Comparison of ENCODE assay signal across 37 mouse cellular contexts in the genomic region with DNA sequence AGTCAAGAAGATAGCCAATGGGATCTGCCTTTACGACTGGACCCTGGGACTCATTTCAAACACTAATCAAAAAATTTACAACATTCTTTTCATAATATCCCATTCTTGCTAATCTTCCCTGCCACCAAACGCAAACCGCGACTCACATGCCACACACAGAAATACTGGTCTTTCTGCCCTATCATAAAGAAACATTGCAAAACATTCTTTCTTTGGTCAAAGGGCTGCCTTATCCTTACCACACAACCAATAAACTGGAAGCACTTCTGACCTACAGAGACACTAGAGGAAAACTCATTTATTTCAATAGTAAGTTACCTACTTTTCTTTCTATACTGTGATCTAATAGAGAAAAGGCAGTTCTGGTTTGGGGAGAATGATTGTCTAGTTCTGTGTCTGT. TPM values are rescaled to one million over a fixed set of nuclear protein-coding genes. Genes with fewer than 3 reads are reported as not detected.
"Had no signal": no experiment of that assay in that cellular context is flagged by ENCODE, and none has a peak within 500 bp of the region (broad histone marks: within the 10 kb centered on the region; RNA-seq: fewer than 3 reads in every experiment).

No protein-coding gene starts in this region.

- H3K9me3 ChIP-seq: limb, embryonic 10.5 days; limb, embryonic 12.5 days; limb, embryonic 13.5 days; limb, embryonic 15.5 days; liver, embryonic 12.5 days; liver, embryonic 13.5 days; liver, embryonic 15.5 days; lung, embryonic 15.5 days; megakaryocyte, embryonic 14.5 days; midbrain, embryonic 10.5 days; midbrain, embryonic 12.5 days; midbrain, embryonic 13.5 days; midbrain, embryonic 15.5 days had no signal

- H3K4me3 ChIP-seq: limb, embryonic 10.5 days; limb, embryonic 12.5 days; limb, embryonic 13.5 days; limb, embryonic 15.5 days; liver, embryonic 12.5 days; liver, embryonic 13.5 days; liver, embryonic 15.5 days; lung, embryonic 15.5 days; megakaryocyte, embryonic 14.5 days; midbrain, embryonic 10.5 days; midbrain, embryonic 12.5 days; midbrain, embryonic 13.5 days; midbrain, embryonic 15.5 days; myocyte had no signal

- H3K4me2 ChIP-seq: limb, embryonic 12.5 days; limb, embryonic 13.5 days; limb, embryonic 15.5 days; liver, embryonic 11.5 days; liver, embryonic 12.5 days; liver, embryonic 13.5 days; liver, embryonic 15.5 days; lung, embryonic 14.5 days; lung, embryonic 15.5 days; midbrain, embryonic 11.5 days; midbrain, embryonic 12.5 days; midbrain, embryonic 13.5 days; midbrain, embryonic 15.5 days had no signal

- H3K4me1 ChIP-seq: limb, embryonic 10.5 days; limb, embryonic 12.5 days; limb, embryonic 13.5 days; limb, embryonic 15.5 days; liver, embryonic 12.5 days; liver, embryonic 13.5 days; liver, embryonic 15.5 days; lung, embryonic 15.5 days; megakaryocyte, embryonic 14.5 days; midbrain, embryonic 10.5 days; midbrain, embryonic 12.5 days; midbrain, embryonic 13.5 days; midbrain, embryonic 15.5 days had no signal

- H3K36me3 ChIP-seq: limb, embryonic 10.5 days; limb, embryonic 12.5 days; limb, embryonic 13.5 days; limb, embryonic 15.5 days; liver, embryonic 12.5 days; liver, embryonic 13.5 days; liver, embryonic 15.5 days; lung, embryonic 15.5 days; midbrain, embryonic 10.5 days; midbrain, embryonic 12.5 days; midbrain, embryonic 13.5 days; midbrain, embryonic 15.5 days had no signal

- H3K27me3 ChIP-seq: limb, embryonic 12.5 days; limb, embryonic 13.5 days; limb, embryonic 15.5 days; liver, embryonic 12.5 days; liver, embryonic 13.5 days; liver, embryonic 15.5 days; lung, embryonic 15.5 days; megakaryocyte, embryonic 14.5 days; midbrain, embryonic 12.5 days; midbrain, embryonic 13.5 days; midbrain, embryonic 15.5 days had no signal

- DNase-seq: left cerebral cortex, postnatal 4 days; liver; liver, embryonic 13.5 days; liver, postnatal 0 days; lung, adult 18-20 months; lung, adult 2 months; lung, embryonic 14.5 days; lung, postnatal 10 days; lung, postnatal 14 days; lung, postnatal 36 days; lung, postnatal 4 days; midbrain, embryonic 14.5 days had no signal

- H3K9ac ChIP-seq: limb, embryonic 12.5 days; limb, embryonic 13.5 days; limb, embryonic 15.5 days; liver, embryonic 12.5 days; liver, embryonic 13.5 days; liver, embryonic 14.5 days; liver, embryonic 15.5 days; liver, postnatal 0 days; lung, embryonic 14.5 days; lung, embryonic 15.5 days; midbrain, embryonic 12.5 days; midbrain, embryonic 13.5 days; midbrain, embryonic 15.5 days had no signal

- H3K27ac ChIP-seq: limb, embryonic 10.5 days; limb, embryonic 12.5 days; limb, embryonic 13.5 days; limb, embryonic 15.5 days; liver, embryonic 12.5 days; liver, embryonic 13.5 days; liver, embryonic 14.5 days; liver, embryonic 15.5 days; lung, embryonic 15.5 days; macrophage; midbrain, embryonic 10.5 days; midbrain, embryonic 12.5 days; midbrain, embryonic 13.5 days; midbrain, embryonic 15.5 days had no signal

- ATAC-seq: liver, embryonic 12.5 days; liver, postnatal 0 days; lung, postnatal 0 days; midbrain, embryonic 13.5 days; midbrain, embryonic 15.5 days; midbrain, embryonic 16.5 days had no signal

RNA-seq across cellular contexts. Expression of a gene that starts 5.9 kb away (rescaled TPM):
- polyA plus RNA-seq: limb, embryonic 10.5 days; limb, embryonic 11.5 days; limb, embryonic 12.5 days; limb, embryonic 13.5 days; limb, embryonic 14.5 days; limb, embryonic 15.5 days; liver, adult 2 months; liver, embryonic 11.5 days; liver, embryonic 12.5 days; liver, embryonic 13.5 days; liver, embryonic 14.5 days; lung, adult 2 months; lung, embryonic 14.5 days; lung, embryonic 16.5 days; macrophage; midbrain, embryonic 10.5 days; midbrain, embryonic 11.5 days; midbrain, embryonic 12.5 days; midbrain, embryonic 13.5 days; midbrain, embryonic 14.5 days; midbrain, embryonic 15.5 days; midbrain, embryonic 16.5 days; midbrain, postnatal 0 days; myocyte; neural tube, embryonic 11.5 days had no signal
